Mouse (Mus musculus) ES-E14 (cell line): ENCODE results near the gene Rtn4rl1. TPM values are rescaled to one million over a fixed set of nuclear protein-coding genes. Genes with fewer than 3 reads are reported as not detected.
"Not testable (repeated sequence)": the region's sequence is repeated elsewhere in the genome, so short reads cannot be mapped to it uniquely, and the experiment has no call there.

Experiments used
- DNase-seq: peaks from one replicate; pipeline ENCODE4 v3.0.0-alpha.2; 2013; ENCODE audit warnings: low read depth, low spot score
- H3K27ac ChIP-seq: 2 replicates; pipeline ENCODE4 v1.5.1; 2012; ENCODE audit warnings: low read depth, mild to moderate bottlenecking, low read length, moderate library complexity, mixed read lengths; ENCODE audit not compliant: poor library complexity, insufficient read depth, severe bottlenecking
- H3K36me3 ChIP-seq: 2 replicates; pipeline ENCODE4 v1.6.1; 2012; ENCODE audit warnings: mild to moderate bottlenecking, low read length, moderate library complexity, mixed read lengths; ENCODE audit not compliant: control insufficient read depth, poor library complexity, insufficient read depth, severe bottlenecking
- H3K4me1 ChIP-seq, 2 experiments: fragments of 150-350 bp in 1 of 2; sonication (generic) in 1 of 2; 2 replicates each; pipeline ENCODE4 v1.6.1; 2012; ENCODE audit warnings: low read length in 2 of 2, mild to moderate bottlenecking in 1 of 2, mixed read lengths in 1 of 2; ENCODE audit not compliant: control insufficient read depth in 2 of 2, insufficient read depth in 2 of 2, poor library complexity in 1 of 2
- H3K4me3 ChIP-seq, 2 experiments: fragments of 150-350 bp in 1 of 2; sonication (generic) in 1 of 2; 2 replicates each; pipeline ENCODE4 v1.5.1; 2012; ENCODE audit warnings: low read length in 2 of 2, low read depth in 1 of 2, mild to moderate bottlenecking in 1 of 2, mixed read lengths in 1 of 2; ENCODE audit not compliant: insufficient read depth in 1 of 2, poor library complexity in 1 of 2, severe bottlenecking in 1 of 2
- H3K9ac ChIP-seq: 2 replicates; pipeline ENCODE4 v1.6.1; 2012; ENCODE audit warnings: low read depth, mild to moderate bottlenecking, low read length, mixed read lengths; ENCODE audit not compliant: poor library complexity, insufficient read depth, severe bottlenecking
- H3K9me3 ChIP-seq: fragments of 150-350 bp; sonication (generic); 2 replicates; pipeline ENCODE4 v1.6.1; 2012; ENCODE audit warnings: low read depth, mild to moderate bottlenecking, low read length; ENCODE audit not compliant: control insufficient read depth, insufficient read depth
- CHD2 ChIP-seq: IDR thresholded peaks from 2 replicates; pipeline ENCODE4 v1.6.1; 2014; ENCODE audit warnings: mild to moderate bottlenecking, low read depth, low read length, inconsistent platforms
- HCFC1 ChIP-seq: IDR thresholded peaks from 2 replicates; pipeline ENCODE4 v1.6.1; 2012; ENCODE audit warnings: low read length, inconsistent platforms, borderline replicate concordance; ENCODE audit not compliant: insufficient read depth
- MAFK ChIP-seq: IDR thresholded peaks from 2 replicates; pipeline ENCODE4 v1.6.1; 2014; ENCODE audit warnings: mild to moderate bottlenecking, low read depth, low read length, inconsistent platforms; ENCODE audit not compliant: insufficient read depth
- ZC3H11A ChIP-seq: IDR thresholded peaks from 2 replicates; pipeline ENCODE4 v1.6.1; 2012; ENCODE audit warnings: low read depth, mild to moderate bottlenecking, inconsistent platforms, low read length, borderline replicate concordance
- ZNF384 ChIP-seq: IDR thresholded peaks from 2 replicates; pipeline ENCODE4 v1.6.1; 2012; ENCODE audit warnings: low read depth, low read length, inconsistent platforms
- in situ Hi-C, 2 experiments: fragments of 600-800 bp; cut with MboI; formaldehyde crosslinking; loops; one replicate each; pipeline ENCODE4 v1.15.1; 2025; ENCODE audit warnings: low sequenced_read_pairs in 2 of 2, inconsistent platforms in 1 of 2; ENCODE audit not compliant: unreplicated experiment in 2 of 2
- total RNA-seq: library from RNA; depleted of rRNA; stranded (reverse); fragments of 300-350 nt; gene quantifications from 2 replicates; pipeline ENCODE4 v1.2.3, GENCODE M21; 2012

Gene Rtn4rl1
- total RNA-seq, 1 experiment, result 1.0 TPM

GRCm38 (mm10) chr11:75292281-75292680 is 98.7 kb downstream of the Rtn4rl1 start:
- Histone ChIP-seq H3K9me3 (no peaks in the 10 kb centered on the region), H3K4me3 (peak overlapping the region in 1 of 2 experiments; percentile 4; a peak in 1 of 4 replicates), H3K4me1 (peaks cover 2 to 13% of the 10 kb centered on the region in 2 experiments; a peak in 2 of 4 replicates), H3K27ac (no peak overlapping the region), H3K9ac (no peak overlapping the region), H3K36me3 (no peaks in the 10 kb centered on the region)
- in situ Hi-C loops, result loop anchor here (5.0 kb wide), 1 partner anchor 100 kb away; the partner anchor contains the start of genes Dph1 (in 2 of the 2) and Rtn4rl1 (in 2 of the 2)
- TF ChIP-seq MAFK (no peak), CHD2 (no peak), HCFC1 (no peak), ZNF384 (no peak), ZC3H11A (no peak)
- no peak for DNase-seq

GRCm38 (mm10) chr11:75293852-75294361 is 100.3 kb downstream of the Rtn4rl1 start:
- H3K4me1 ChIP-seq, result peaks cover 2 to 11% of the 10 kb centered on the region in 2 experiments; a peak in 2 of 4 replicates
- in situ Hi-C loops, result loop anchor here (5.0 kb wide), 1 partner anchor 102 kb away; the partner anchor contains the start of genes Dph1 (in 2 of the 2) and Rtn4rl1 (in 2 of the 2)
- no peak for TF ChIP-seq ZNF384
- no peak for TF ChIP-seq HCFC1
- TF ChIP-seq MAFK, result no peak
- no peak for TF ChIP-seq CHD2

GRCm38 (mm10) chr11:75294862-75295261 is 101.3 kb downstream of the Rtn4rl1 start:
- no peak for TF ChIP-seq CHD2
- TF ChIP-seq HCFC1, result no peak
- no peak for TF ChIP-seq ZC3H11A
- no peak for TF ChIP-seq MAFK
- TF ChIP-seq ZNF384, result no peak
- no peak overlapping the region for H3K27ac ChIP-seq
- H3K9ac ChIP-seq, result no peak overlapping the region
- peaks cover 2 to 11% of the 10 kb centered on the region in 2 experiments; a peak in 2 of 4 replicates for H3K4me1 ChIP-seq
- no peaks in the 10 kb centered on the region for H3K9me3 ChIP-seq
- DNase-seq, result no peak
- H3K36me3 ChIP-seq, result peaks cover 5% of the 10 kb centered on the region
- in situ Hi-C loops, result loop anchor here (5.0 kb wide), 1 partner anchor 103 kb away; the partner anchor contains the start of genes Dph1 (in 2 of the 2) and Rtn4rl1 (in 2 of the 2)
- H3K4me3 ChIP-seq, result no peak overlapping the region

More at GRCm38 (mm10) chr11:75293852-75294361, 100.3 kb downstream of the Rtn4rl1 start:
- H3K36me3 ChIP-seq, result no peaks in the 10 kb centered on the region
- H3K9ac ChIP-seq, result no peak overlapping the region
- DNase-seq, result no peak
- H3K9me3 ChIP-seq, result no peaks in the 10 kb centered on the region
- no peak overlapping the region for H3K27ac ChIP-seq
- H3K4me3 ChIP-seq, result peak overlapping the region in 1 of 2 experiments; percentile 7; a peak in 1 of 4 replicates

GRCm38 (mm10) chr11:75295534-75295933 is 102.0 kb downstream of the Rtn4rl1 start:
- H3K9ac ChIP-seq, in situ Hi-C loops, H3K36me3 ChIP-seq, H3K27ac ChIP-seq, H3K9me3 ChIP-seq, DNase-seq, H3K4me3 ChIP-seq: not testable (repeated sequence)
- TF ChIP-seq ZNF384, result peak; percentile 87
- peaks cover 2 to 11% of the 10 kb centered on the region in 2 experiments; a peak in 2 of 4 replicates for H3K4me1 ChIP-seq
